Mouse (Mus musculus): ENCODE measurements around the gene Pak6. TPM values are rescaled to one million over a fixed set of nuclear protein-coding genes. Genes with fewer than 3 reads are reported as not detected.

Pak6 gene
- polyA plus RNA-seq, 1 experiment, result 10.9 TPM

DNA sequence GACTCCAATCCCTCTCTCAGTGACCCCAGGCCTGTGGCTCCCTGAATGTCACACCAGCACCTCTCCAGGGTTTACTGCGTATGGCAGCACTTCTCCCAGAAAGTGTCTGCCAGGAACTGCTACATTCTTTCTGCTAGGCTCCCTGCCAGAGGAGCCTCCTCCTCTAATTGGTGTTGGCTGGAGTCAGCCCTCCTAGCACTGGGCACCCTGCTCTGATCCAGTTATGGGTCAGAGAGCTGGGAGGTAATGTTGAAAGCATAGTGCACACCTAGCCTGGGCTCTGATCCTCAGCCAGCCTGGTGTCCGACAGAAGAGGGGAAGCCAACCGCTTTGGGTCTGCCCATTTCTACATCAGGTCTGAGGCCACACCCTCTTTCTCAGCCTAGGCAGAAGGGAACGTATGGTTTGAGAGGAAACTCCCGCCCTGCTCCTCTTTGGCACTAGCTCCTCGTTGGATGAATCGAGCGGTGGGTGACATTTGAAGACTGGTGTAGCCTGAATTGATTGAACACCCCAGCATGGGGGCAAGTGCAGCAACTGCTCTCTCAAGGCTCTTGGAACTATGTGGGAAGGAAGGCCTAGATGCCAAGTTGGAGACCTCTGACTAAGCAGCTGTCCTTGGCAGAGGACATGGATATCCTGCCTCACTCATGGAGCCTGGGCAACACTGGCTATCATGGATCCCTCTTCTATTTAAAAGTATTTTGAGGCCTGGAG lies 19.6 kb downstream of the Pak6 start:
- peaks cover 6% of the 10 kb centered on the region for H3K4me1 ChIP-seq (ENCODE audit: control insufficient read depth, insufficient read depth, low read length)
- WGBS, result 47% methylated on average over 8 of the region's 8 CpGs

DNA sequence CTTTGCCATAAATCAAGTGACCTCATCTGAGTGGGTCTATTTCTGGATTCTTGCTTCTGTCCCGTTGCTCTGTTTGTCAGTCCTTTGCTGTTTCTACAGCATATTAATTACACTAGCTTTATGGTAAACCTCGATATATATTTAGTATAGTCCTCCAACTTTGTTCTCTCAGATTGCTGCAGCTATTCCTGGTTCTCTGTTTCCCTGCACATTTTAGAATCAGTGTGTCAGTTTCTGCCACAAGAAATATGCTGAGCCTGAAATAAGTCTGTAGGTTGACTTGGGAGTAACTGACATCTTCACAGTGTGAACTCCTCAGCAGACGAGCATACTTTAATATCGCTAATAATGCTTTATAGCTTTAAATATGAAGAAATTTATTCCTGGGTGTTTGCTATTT lies 22.0 kb downstream of the Pak6 start:
- H3K27me3 ChIP-seq (replicated peaks; ENCODE audit: control insufficient read depth, insufficient read depth, low read length), result no peaks in the 10 kb centered on the region
- no peak overlapping the region for H3K27ac ChIP-seq (ENCODE audit: insufficient read depth, low read depth, low read length)
- peaks cover 6% of the 10 kb centered on the region for H3K4me1 ChIP-seq (ENCODE audit: control insufficient read depth, insufficient read depth, low read length)
- H3K36me3 ChIP-seq (ENCODE audit: control insufficient read depth, insufficient read depth, low read length), result no peaks in the 10 kb centered on the region
- 71% methylated on average over 4 of the region's 4 CpGs for WGBS
- TF ChIP-seq CTCF (conservative IDR thresholded peaks at IDR 0.05; ENCODE audit: insufficient read depth, insufficient read length, low read depth, low read length) (no peak), POLR2A (IDR thresholded peaks at IDR 0.05; ENCODE audit: low read depth, low read length) (no peak)
- no peak for DNase-seq
- H3K4me3 ChIP-seq (ENCODE audit: insufficient read depth, low read depth, low read length), result no peak overlapping the region

More for the DNA sequence above, 19.6 kb downstream of the Pak6 start:
- Histone ChIP-seq H3K27me3 (replicated peaks; ENCODE audit: control insufficient read depth, insufficient read depth, low read length) (no peaks in the 10 kb centered on the region), H3K27ac (ENCODE audit: insufficient read depth, low read depth, low read length) (no peak overlapping the region), H3K36me3 (ENCODE audit: control insufficient read depth, insufficient read depth, low read length) (no peaks in the 10 kb centered on the region), H3K4me3 (ENCODE audit: insufficient read depth, low read depth, low read length) (no peak overlapping the region)
- TF ChIP-seq POLR2A (IDR thresholded peaks at IDR 0.05; ENCODE audit: low read depth, low read length), result no peak
- TF ChIP-seq CTCF (conservative IDR thresholded peaks at IDR 0.05; ENCODE audit: insufficient read depth, insufficient read length, low read depth, low read length), result no peak
- peak; percentile 82 for DNase-seq

DNA sequence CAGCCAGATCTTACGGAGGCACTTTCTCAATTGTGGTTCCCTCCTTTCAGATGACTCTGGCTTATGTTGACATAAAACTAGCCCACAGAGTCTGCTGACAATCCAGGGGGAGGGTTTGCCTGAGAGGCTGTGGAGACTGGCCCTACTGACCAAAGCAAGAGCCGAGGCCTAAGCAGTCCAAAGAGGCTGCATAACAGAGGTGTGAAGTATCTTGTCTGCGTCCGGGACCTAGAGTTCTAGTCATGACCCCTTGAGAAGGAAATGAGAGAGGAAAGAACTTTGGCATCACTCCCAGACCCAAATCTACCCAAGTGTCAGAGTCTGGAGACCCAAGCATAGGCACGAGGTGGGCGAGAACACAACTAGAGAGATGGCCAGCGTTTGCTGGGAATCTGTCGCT lies 23.6 kb downstream of the Pak6 start:
- TF ChIP-seq CTCF (conservative IDR thresholded peaks at IDR 0.05; ENCODE audit: insufficient read depth, insufficient read length, low read depth, low read length) (no peak), POLR2A (IDR thresholded peaks at IDR 0.05; ENCODE audit: low read depth, low read length) (no peak)

DNA sequence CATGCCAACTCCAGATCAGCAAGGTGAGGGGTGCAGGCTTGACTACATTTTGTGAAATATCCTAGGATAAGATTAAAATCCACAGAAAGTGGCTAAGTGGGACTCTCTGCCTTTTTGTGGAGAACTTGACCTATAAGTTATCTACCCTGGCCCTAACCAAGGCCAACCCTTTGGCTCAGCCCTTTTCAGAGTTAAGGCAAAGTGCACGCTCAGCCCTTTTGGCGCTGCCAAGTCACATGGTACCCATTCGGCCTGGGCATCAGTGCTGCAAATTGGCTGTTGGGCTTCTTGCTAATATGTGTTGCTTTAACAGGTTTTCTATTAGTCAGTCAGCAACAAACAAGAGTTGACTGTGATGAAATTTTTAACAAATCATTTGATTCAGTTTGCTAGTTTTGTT lies 24.7 kb downstream of the Pak6 start:
- no peaks in the 10 kb centered on the region for H3K27me3 ChIP-seq (replicated peaks; ENCODE audit: control insufficient read depth, insufficient read depth, low read length)
- H3K36me3 ChIP-seq (ENCODE audit: control insufficient read depth, insufficient read depth, low read length), result no peaks in the 10 kb centered on the region
- no peak overlapping the region for H3K4me3 ChIP-seq (ENCODE audit: insufficient read depth, low read depth, low read length)
- WGBS, result 45% methylated on average over 3 of the region's 3 CpGs
- H3K4me1 ChIP-seq (ENCODE audit: control insufficient read depth, insufficient read depth, low read length), result peaks cover 4% of the 10 kb centered on the region
- no peak for TF ChIP-seq CTCF (conservative IDR thresholded peaks at IDR 0.05; ENCODE audit: insufficient read depth, insufficient read length, low read depth, low read length)
- TF ChIP-seq POLR2A (IDR thresholded peaks at IDR 0.05; ENCODE audit: low read depth, low read length), result no peak
- DNase-seq, result peak; percentile 82
- H3K27ac ChIP-seq (ENCODE audit: insufficient read depth, low read depth, low read length), result no peak overlapping the region

More for the DNA sequence above, 23.6 kb downstream of the Pak6 start:
- no peak for DNase-seq
- Histone ChIP-seq H3K36me3 (ENCODE audit: control insufficient read depth, insufficient read depth, low read length) (no peaks in the 10 kb centered on the region), H3K4me1 (ENCODE audit: control insufficient read depth, insufficient read depth, low read length) (peaks cover 6% of the 10 kb centered on the region), H3K4me3 (ENCODE audit: insufficient read depth, low read depth, low read length) (no peak overlapping the region), H3K27me3 (replicated peaks; ENCODE audit: control insufficient read depth, insufficient read depth, low read length) (no peaks in the 10 kb centered on the region), H3K27ac (ENCODE audit: insufficient read depth, low read depth, low read length) (no peak overlapping the region)
- WGBS, result 53% methylated on average over 8 of the region's 8 CpGs

DNA sequence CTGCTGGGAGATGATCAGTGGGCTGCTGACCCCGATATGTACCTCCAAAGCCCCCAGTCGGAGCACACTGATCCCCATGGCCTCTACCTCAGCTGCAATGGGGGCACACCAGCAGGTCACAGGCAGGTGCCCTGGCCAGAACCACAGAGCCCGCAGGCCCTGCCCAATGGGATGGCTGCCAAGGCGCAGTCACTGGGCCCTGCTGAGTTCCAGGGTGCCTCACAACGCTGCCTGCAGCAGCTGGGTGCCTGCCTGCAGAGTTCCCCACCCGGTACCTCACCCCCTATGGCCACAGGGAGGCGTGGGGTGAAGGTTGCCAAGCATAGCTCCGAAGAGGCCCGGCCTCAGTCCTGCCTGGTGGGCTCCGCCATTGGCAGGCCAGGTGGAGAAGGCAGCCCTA lies 26.8 kb downstream of the Pak6 start:
- H3K4me1 ChIP-seq (ENCODE audit: control insufficient read depth, insufficient read depth, low read length), result no peaks in the 10 kb centered on the region; the same call in 1 of the 2 replicates
- H3K27ac ChIP-seq (ENCODE audit: insufficient read depth, low read depth, low read length), result no peak overlapping the region
- 60% methylated on average over 10 of the region's 10 CpGs for WGBS
- H3K4me3 ChIP-seq (ENCODE audit: insufficient read depth, low read depth, low read length), result no peak overlapping the region
- DNase-seq, result peak; percentile 64
- no peaks in the 10 kb centered on the region for H3K36me3 ChIP-seq (ENCODE audit: control insufficient read depth, insufficient read depth, low read length)
- no peaks in the 10 kb centered on the region for H3K27me3 ChIP-seq (replicated peaks; ENCODE audit: control insufficient read depth, insufficient read depth, low read length)
- no peak for TF ChIP-seq POLR2A (IDR thresholded peaks at IDR 0.05; ENCODE audit: low read depth, low read length)
- no peak for TF ChIP-seq CTCF (conservative IDR thresholded peaks at IDR 0.05; ENCODE audit: insufficient read depth, insufficient read length, low read depth, low read length)

DNA sequence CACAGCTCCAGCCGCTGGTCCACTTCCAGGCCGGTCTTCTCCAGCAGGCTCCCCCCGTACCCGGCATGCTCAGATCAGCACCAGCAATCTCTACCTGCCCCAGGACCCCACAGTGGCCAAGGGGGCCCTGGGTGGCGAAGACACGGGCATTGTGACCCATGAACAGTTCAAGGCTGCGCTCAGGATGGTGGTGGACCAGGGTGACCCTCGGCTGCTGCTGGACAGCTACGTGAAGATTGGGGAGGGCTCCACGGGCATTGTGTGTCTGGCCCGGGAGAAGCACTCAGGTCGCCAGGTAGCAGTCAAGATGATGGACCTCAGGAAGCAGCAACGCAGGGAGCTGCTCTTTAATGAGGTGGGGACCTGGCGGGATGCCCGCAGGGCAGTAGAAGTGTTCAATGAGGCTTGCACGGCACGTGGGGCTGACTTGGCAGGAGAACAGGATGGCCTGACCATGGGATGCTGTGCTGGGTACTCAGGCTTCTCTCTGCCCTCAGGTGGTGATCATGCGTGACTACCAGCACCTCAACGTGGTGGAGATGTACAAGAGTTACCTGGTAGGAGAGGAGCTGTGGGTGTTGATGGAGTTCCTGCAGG lies 30.4 kb downstream of the Pak6 start:
- H3K36me3 ChIP-seq (ENCODE audit: control insufficient read depth, insufficient read depth, low read length), result no peaks in the 10 kb centered on the region
- peak; percentile 93 for DNase-seq
- 56% methylated on average over 19 of the region's 19 CpGs for WGBS
- TF ChIP-seq POLR2A (IDR thresholded peaks at IDR 0.05; ENCODE audit: low read depth, low read length), result no peak
- no peak for TF ChIP-seq CTCF (conservative IDR thresholded peaks at IDR 0.05; ENCODE audit: insufficient read depth, insufficient read length, low read depth, low read length)
- no peak overlapping the region for H3K4me3 ChIP-seq (ENCODE audit: insufficient read depth, low read depth, low read length)
- no peak overlapping the region for H3K27ac ChIP-seq (ENCODE audit: insufficient read depth, low read depth, low read length)
- peaks cover 3% of the 10 kb centered on the region; the same call in 1 of the 2 replicates for H3K4me1 ChIP-seq (ENCODE audit: control insufficient read depth, insufficient read depth, low read length)
- H3K27me3 ChIP-seq (replicated peaks; ENCODE audit: control insufficient read depth, insufficient read depth, low read length), result no peaks in the 10 kb centered on the region

DNA sequence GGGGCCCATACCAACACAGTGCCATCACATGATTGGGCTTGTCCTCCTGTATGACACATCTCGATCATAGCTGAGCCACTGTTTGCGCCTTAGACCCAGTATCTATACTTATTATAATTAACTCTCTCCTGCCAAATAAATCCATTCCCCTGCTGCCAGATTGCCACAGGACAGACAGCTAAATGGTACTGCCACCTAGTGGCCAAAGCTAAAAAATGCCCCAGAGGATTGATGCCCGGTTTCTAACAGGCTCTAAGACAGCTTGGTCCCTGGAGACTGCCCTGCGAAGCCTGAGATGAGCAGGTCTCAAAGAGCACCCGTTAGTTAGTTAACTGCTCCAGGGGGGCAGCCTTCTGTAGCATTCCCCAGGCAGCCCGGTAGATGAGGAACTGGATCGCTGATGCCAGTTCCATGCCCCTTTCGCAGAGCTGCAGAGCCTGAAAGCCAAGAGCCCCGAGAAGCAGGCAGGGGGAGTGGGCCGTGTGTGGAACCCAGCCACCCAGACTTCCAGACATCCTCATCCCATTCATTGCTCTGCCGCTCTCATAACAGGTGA lies 32.7 kb downstream of the Pak6 start:
- Histone ChIP-seq H3K27ac (ENCODE audit: insufficient read depth, low read depth, low read length) (no peak overlapping the region), H3K36me3 (ENCODE audit: control insufficient read depth, insufficient read depth, low read length) (no peaks in the 10 kb centered on the region), H3K4me3 (ENCODE audit: insufficient read depth, low read depth, low read length) (no peak overlapping the region), H3K4me1 (ENCODE audit: control insufficient read depth, insufficient read depth, low read length) (peaks cover 3% of the 10 kb centered on the region; the same call in 1 of the 2 replicates), H3K27me3 (replicated peaks; ENCODE audit: control insufficient read depth, insufficient read depth, low read length) (no peaks in the 10 kb centered on the region)
- peak; percentile 70 for DNase-seq
- WGBS, result 36% methylated on average over 11 of the region's 11 CpGs
- TF ChIP-seq CTCF (conservative IDR thresholded peaks at IDR 0.05; ENCODE audit: insufficient read depth, insufficient read length, low read depth, low read length) (peak; percentile 69), POLR2A (IDR thresholded peaks at IDR 0.05; ENCODE audit: low read depth, low read length) (no peak)

Data from kidney, adult 2 months (tissue).